Mouse (Mus musculus): Measurements from ENCODE around the gene Sgca. TPM values are rescaled to one million over a fixed set of nuclear protein-coding genes. Genes with fewer than 3 reads are reported as not detected.

Gene Sgca
- polyA plus RNA-seq, 1 experiment from 2014 or later, result not detected

GRCm38 (mm10) chr11:94915675-94916403 lies 60.3 kb downstream of the Sgca start:
- no peak for ATAC-seq (ENCODE audit: low read depth)
- no peak overlapping the region for H3K9ac ChIP-seq
- H3K4me3 ChIP-seq, result no peak overlapping the region
- 23% methylated on average over 12 of the region's 16 CpGs for WGBS
- H3K4me2 ChIP-seq, result no peak overlapping the region
- no peak overlapping the region for H3K27ac ChIP-seq (replicated peaks)
- H3K9me3 ChIP-seq, result no peaks in the 10 kb centered on the region
- peaks cover 11% of the 10 kb centered on the region for H3K4me1 ChIP-seq (replicated peaks)
- H3K27me3 ChIP-seq, result no peaks in the 10 kb centered on the region
- no peaks in the 10 kb centered on the region for H3K36me3 ChIP-seq

- WGBS, result 77% methylated on average over 6 of the region's 6 CpGs
- Histone ChIP-seq H3K4me2 (no peak overlapping the region), H3K27me3 (no peaks in the 10 kb centered on the region), H3K4me1 (replicated peaks) (peaks cover 11% of the 10 kb centered on the region), H3K36me3 (no peaks in the 10 kb centered on the region), H3K9ac (no peak overlapping the region), H3K9me3 (no peaks in the 10 kb centered on the region), H3K4me3 (no peak overlapping the region), H3K27ac (replicated peaks) (no peak overlapping the region)
- ATAC-seq (ENCODE audit: low read depth), result no peak
Measured at GRCm38 (mm10) chr11:94913302-94914090, 62.6 kb downstream of the Sgca start.

Other genes starting within 250 kb of the Sgca start
- not detected in 2 replicates for gene Cdc34b, start 234.5 kb downstream of the Sgca start, polyA plus RNA-seq (2015; fragmentation: Nextera tagmentation; extraction: Ambion mirVana)
- not detected in 2 replicates for gene Tmem92, start 193.6 kb downstream of the Sgca start, polyA plus RNA-seq (2015; fragmentation: Nextera tagmentation; extraction: Ambion mirVana)
- gene Col1a1, start 40.1 kb downstream of the Sgca start, polyA plus RNA-seq (2015; fragmentation: Nextera tagmentation; extraction: Ambion mirVana), result 187 and 207 TPM in 2 replicates
- not detected in 2 replicates for gene Hils1, start 8.7 kb downstream of the Sgca start, polyA plus RNA-seq (2015; fragmentation: Nextera tagmentation; extraction: Ambion mirVana)
- gene Ppp1r9b, start 14.7 kb upstream of the Sgca start, polyA plus RNA-seq (2015; fragmentation: Nextera tagmentation; extraction: Ambion mirVana), result 18.0 and 19.3 TPM in 2 replicates
- gene Samd14, start 33.6 kb upstream of the Sgca start, polyA plus RNA-seq (2015; fragmentation: Nextera tagmentation; extraction: Ambion mirVana), result 133 and 151 TPM in 2 replicates
- gene Pdk2, start 65.0 kb upstream of the Sgca start, polyA plus RNA-seq (2015; fragmentation: Nextera tagmentation; extraction: Ambion mirVana), result 26.2 and 27.6 TPM in 2 replicates
- gene Itga3, start 100.5 kb upstream of the Sgca start, polyA plus RNA-seq (2015; fragmentation: Nextera tagmentation; extraction: Ambion mirVana), result 12.0 and 12.1 TPM in 2 replicates
- 0.28 and 0.40 TPM in 2 replicates for gene Dlx3, start 143.8 kb upstream of the Sgca start, polyA plus RNA-seq (2015; fragmentation: Nextera tagmentation; extraction: Ambion mirVana)
- not detected in 2 replicates for gene Dlx4, start 169.9 kb upstream of the Sgca start, polyA plus RNA-seq (2015; fragmentation: Nextera tagmentation; extraction: Ambion mirVana)

Data from neural tube, embryonic 13.5 days (tissue).